Mouse (Mus musculus): ENCODE results near the gene Zfp592. TPM values are rescaled to one million over a fixed set of nuclear protein-coding genes. Genes with fewer than 3 reads are reported as not detected.

Zfp592 gene
- polyA plus RNA-seq, 1 experiment from 2014 or later: 10.5 TPM

Other genes starting within 250 kb of the Zfp592 start
- 20.2 and 22.7 TPM in 2 replicates for gene Iqgap1, start 167.7 kb upstream of the Zfp592 start, polyA plus RNA-seq (2015; fragmentation: Nextera tagmentation; extraction: Ambion mirVana)
- 3.7 and 4.4 TPM in 2 replicates for gene Zscan2, start 132.8 kb upstream of the Zfp592 start, polyA plus RNA-seq (2015; fragmentation: Nextera tagmentation; extraction: Ambion mirVana)
- 36.2 and 39.8 TPM in 2 replicates for gene Wdr73, start 92.4 kb upstream of the Zfp592 start, polyA plus RNA-seq (2015; fragmentation: Nextera tagmentation; extraction: Ambion mirVana)
- gene Nmb, start 88.6 kb upstream of the Zfp592 start, polyA plus RNA-seq (2015; fragmentation: Nextera tagmentation; extraction: Ambion mirVana): 8.3 and 10.2 TPM in 2 replicates
- gene Sec11a, start 45.9 kb upstream of the Zfp592 start, polyA plus RNA-seq (2015; fragmentation: Nextera tagmentation; extraction: Ambion mirVana): 138 and 163 TPM in 2 replicates
- 0.17 and 0.18 TPM in 2 replicates for gene Alpk3, start 63.9 kb downstream of the Zfp592 start, polyA plus RNA-seq (2015; fragmentation: Nextera tagmentation; extraction: Ambion mirVana)
- not detected in 2 replicates for gene Slc28a1, start 121.1 kb downstream of the Zfp592 start, polyA plus RNA-seq (2015; fragmentation: Nextera tagmentation; extraction: Ambion mirVana)
- 1.9 and 2.4 TPM in 2 replicates for gene Pde8a, start 219.9 kb downstream of the Zfp592 start, polyA plus RNA-seq (2015; fragmentation: Nextera tagmentation; extraction: Ambion mirVana)

Measured in hindbrain, embryonic 15.5 days (tissue).